Mouse (Mus musculus) embryonic fibroblast, embryonic 13.5 days (primary cell): ENCODE measurements at regions not wholly inside any gene's neighbourhood (a gene's known extent, or its start where the extent isn't known, plus 50 kb on each side); places are given as distances from the start of the nearest gene placed in this dataset.

Experiments
- CTCF ChIP-seq: IDR thresholded peaks from 2 replicates; pipeline ENCODE4 v1.5.1; 2011; ENCODE audit warnings: mild to moderate bottlenecking, control low read depth, low read length, moderate library complexity, borderline replicate concordance; ENCODE audit not compliant: insufficient read depth
- POLR2A ChIP-seq: IDR thresholded peaks from 2 replicates; pipeline ENCODE4 v1.6.1; 2011; ENCODE audit warnings: low read depth, mild to moderate bottlenecking, control low read depth, low read length, moderate library complexity

- TF ChIP-seq CTCF (no peak), POLR2A (no peak)
Measured at GRCm38 (mm10) chr17:4216203-4216602, 520.1 kb upstream of the Nox3 start.
